Mouse (Mus musculus) stomach, postnatal 0 days (tissue): ENCODE results near the gene Eml6. TPM values are rescaled to one million over a fixed set of nuclear protein-coding genes. Genes with fewer than 3 reads are reported as not detected.
A peak's percentile ranks its signal among the peaks of the same experiment; 100 is the strongest.

Source experiments
- ATAC-seq: fragments of 200-750 bp; cut with Nextera tagmentation; 2 replicates; pipeline ENCODE4 v1.8.0; 2017; ENCODE audit not compliant: low FRiP score, low TSS enrichment
- DNase-seq: peaks from one replicate; pipeline ENCODE4 v3.0.0-alpha.2; 2016; ENCODE audit warnings: low spot score
- H3K27ac ChIP-seq: fragments of 300-500 bp; sonication (generic); replicated peaks from 2 replicates; pipeline ENCODE4 v1.5.1; 2014; ENCODE audit warnings: mild to moderate bottlenecking, control low read depth
- H3K27me3 ChIP-seq: fragments of 300-500 bp; sonication (generic); 2 replicates; pipeline ENCODE4 v1.6.1; 2014; ENCODE audit warnings: low read length; ENCODE audit not compliant: control insufficient read depth, insufficient read depth
- H3K36me3 ChIP-seq: fragments of 300-500 bp; sonication (generic); 2 replicates; pipeline ENCODE4 v1.6.1; 2014; ENCODE audit warnings: low read length, mixed read lengths; ENCODE audit not compliant: control insufficient read depth, insufficient read depth
- H3K4me1 ChIP-seq: fragments of 300-500 bp; sonication (generic); replicated peaks from 2 replicates; pipeline ENCODE4 v1.6.1; 2014; ENCODE audit warnings: antibody characterized with exemption; ENCODE audit not compliant: control insufficient read depth, insufficient read depth
- H3K4me2 ChIP-seq: fragments of 300-500 bp; sonication (generic); replicated peaks from 2 replicates; pipeline ENCODE4 v1.6.1; 2014; ENCODE audit warnings: low read depth, mild to moderate bottlenecking, control low read depth, moderate library complexity
- H3K4me3 ChIP-seq: fragments of 300-500 bp; sonication (generic); 2 replicates; pipeline ENCODE4 v1.5.1; 2014; ENCODE audit warnings: low read depth, low read length, control low read depth
- H3K9ac ChIP-seq: fragments of 300-500 bp; sonication (generic); 2 replicates; pipeline ENCODE4 v1.6.1; 2014; ENCODE audit warnings: mild to moderate bottlenecking, low read length, control low read depth, mixed read lengths
- H3K9me3 ChIP-seq: fragments of 300-500 bp; sonication (generic); 2 replicates; pipeline ENCODE4 v1.6.1; 2016; ENCODE audit warnings: low read length; ENCODE audit not compliant: control insufficient read depth
- CTCF ChIP-seq: IDR thresholded peaks from 2 replicates; pipeline ENCODE4 v1.5.1; 2016; ENCODE audit warnings: antibody characterized with exemption, low read depth, mild to moderate bottlenecking, moderate library complexity
- EP300 ChIP-seq: optimal IDR thresholded peaks from 2 replicates; pipeline ENCODE3; 2016; ENCODE audit warnings: antibody characterized with exemption
- WGBS: fragments of 180-500 bp; shearing (Covaris S2); extraction: QIAGEN DNeasy Blood & Tissue Kit; methylation state at CpG from one replicate; pipeline ENCODE4 v1.1.7; 2014; 5-methylcytosine and 5-hydroxymethylcytosine counted together
- polyA plus RNA-seq: library from polyadenylated mRNA; unstranded; fragments of >200 nt; fragmentation: Nextera tagmentation; extraction: Ambion mirVana; gene quantifications from 2 replicates; pipeline ENCODE4 v1.2.1, GENCODE M21; 2015

Gene Eml6
- polyA plus RNA-seq, 1 experiment from 2014 or later: 0.39 TPM

DNA sequence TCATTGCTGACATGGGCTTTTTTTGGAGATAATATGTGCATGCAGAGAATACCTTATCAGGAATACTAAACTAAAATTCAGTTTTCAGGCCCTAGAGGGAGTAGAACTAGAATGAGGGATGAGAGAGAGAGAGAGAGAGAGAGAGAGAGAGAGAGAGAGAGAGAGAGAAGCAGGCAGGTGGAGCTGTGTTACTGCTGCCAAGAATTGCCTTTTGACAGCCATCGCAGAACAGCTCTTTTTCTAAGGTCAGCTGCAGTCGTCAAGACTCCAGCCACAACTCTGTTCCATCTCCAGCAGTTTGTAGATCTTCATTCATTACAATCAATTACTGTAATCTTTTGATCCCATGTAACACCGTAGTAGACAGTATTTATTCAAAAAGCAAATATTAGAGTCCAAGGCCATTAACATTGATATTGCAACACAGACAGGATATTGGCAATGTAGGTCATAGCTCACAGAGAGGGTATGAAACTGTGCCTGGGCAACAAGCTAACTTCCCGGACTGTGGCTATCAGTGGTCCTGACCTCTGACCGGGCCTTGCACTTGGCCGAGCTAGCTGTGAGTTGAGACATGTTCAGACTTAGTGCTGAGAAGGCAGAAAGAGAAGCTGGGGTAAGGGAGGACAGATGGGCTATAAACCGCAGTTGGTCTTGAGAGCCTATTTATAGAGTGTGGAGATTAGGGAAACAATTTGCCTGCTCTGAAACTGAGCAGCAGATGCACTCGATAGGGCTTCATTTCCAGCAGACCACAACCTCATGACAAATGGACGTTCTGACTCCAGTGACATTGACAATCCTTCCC lies 217.5 kb downstream of the Eml6 start:
- H3K4me2 ChIP-seq: no peak overlapping the region
- H3K9ac ChIP-seq: no peak overlapping the region
- ATAC-seq (peak; percentile 60; the same call in 1 of the 2 replicates), DNase-seq (peak; percentile 18)
- no peak for TF ChIP-seq CTCF
- TF ChIP-seq EP300: no peak
- no peaks in the 10 kb centered on the region for H3K4me1 ChIP-seq
- no peaks in the 10 kb centered on the region for H3K27me3 ChIP-seq
- WGBS: 28% methylated on average over 9 of the region's 9 CpGs
- H3K36me3 ChIP-seq: no peaks in the 10 kb centered on the region
- H3K4me3 ChIP-seq: no peak overlapping the region
- no peak overlapping the region for H3K27ac ChIP-seq
- H3K9me3 ChIP-seq: no peaks in the 10 kb centered on the region

DNA sequence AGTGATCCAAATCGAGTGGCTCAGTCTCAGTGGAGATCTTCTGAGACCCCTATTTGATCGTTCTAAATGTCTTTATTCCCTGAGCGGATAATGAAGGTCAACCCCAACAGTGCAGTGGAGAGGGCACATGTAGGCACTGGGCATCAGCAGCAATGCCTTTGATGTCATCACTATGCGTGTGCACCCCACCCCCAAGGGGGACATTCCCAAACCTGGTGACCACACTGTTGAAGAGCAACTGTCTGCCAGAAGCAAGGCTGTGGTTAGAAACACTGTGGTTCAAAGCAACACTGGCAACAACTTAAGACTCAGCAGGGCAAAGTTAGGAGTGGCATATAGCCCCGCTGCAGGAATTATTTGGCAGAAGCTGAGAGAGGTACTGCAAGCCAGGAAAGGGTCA lies 218.5 kb downstream of the Eml6 start:
- ATAC-seq (no peak), DNase-seq (no peak)
- H3K4me3 ChIP-seq: no peak overlapping the region
- TF ChIP-seq CTCF: no peak
- TF ChIP-seq EP300: no peak
- H3K36me3 ChIP-seq: no peaks in the 10 kb centered on the region
- no peaks in the 10 kb centered on the region for H3K27me3 ChIP-seq
- H3K4me1 ChIP-seq: no peaks in the 10 kb centered on the region
- no peak overlapping the region for H3K27ac ChIP-seq
- 84% methylated on average over 5 of the region's 5 CpGs for WGBS
- H3K9ac ChIP-seq: no peak overlapping the region
- H3K4me2 ChIP-seq: no peak overlapping the region
- H3K9me3 ChIP-seq: no peaks in the 10 kb centered on the region

DNA sequence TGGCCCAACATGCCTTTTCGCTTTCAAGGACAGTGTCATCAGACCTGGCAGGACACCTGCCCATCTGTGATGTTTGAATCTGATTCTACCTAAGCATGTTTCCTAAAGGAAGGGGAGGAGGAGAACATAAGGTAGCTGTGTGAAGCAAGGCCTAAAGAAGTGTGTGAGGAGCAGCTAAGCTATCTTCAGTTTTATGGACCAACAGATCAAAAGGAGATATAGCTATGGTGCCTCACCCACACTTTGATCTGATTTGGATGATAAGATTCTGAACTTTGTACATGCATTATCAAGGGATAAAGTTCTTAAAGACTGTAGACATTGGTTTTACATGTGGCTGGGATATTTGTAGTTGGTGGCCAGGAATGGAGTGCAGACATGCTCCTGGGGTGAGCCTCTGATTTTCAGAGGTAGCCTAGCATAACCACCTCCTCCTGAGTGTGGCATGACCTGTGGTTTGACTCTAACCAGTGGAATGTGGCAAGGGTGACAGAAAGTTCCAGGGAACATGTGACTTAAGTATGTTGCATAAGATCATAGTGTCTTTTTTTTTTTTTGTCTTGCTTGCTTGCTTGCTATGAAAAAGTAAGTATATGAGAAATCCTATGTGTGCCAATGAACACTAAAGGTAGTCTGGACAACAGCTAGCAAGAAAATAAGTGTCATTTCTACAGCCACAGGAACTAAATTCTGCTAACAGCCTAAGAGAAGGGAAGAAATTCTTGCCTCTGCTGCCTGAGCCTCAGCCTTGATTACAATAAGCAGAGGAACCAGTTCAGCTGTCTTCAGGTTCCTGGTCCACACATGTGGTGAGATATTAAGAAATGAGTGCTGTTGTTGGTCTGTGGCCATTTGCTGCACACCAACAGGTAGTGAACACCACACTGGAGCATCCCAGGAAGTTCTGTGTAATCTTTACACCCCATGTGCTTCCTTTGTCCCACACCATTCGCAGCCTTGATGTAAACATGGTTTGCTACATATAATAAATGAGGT lies 224.1 kb downstream of the Eml6 start:
- Histone ChIP-seq H3K9me3 (no peaks in the 10 kb centered on the region), H3K4me2 (no peak overlapping the region), H3K4me3 (no peak overlapping the region), H3K27ac (no peak overlapping the region), H3K27me3 (no peaks in the 10 kb centered on the region), H3K9ac (no peak overlapping the region), H3K4me1 (no peaks in the 10 kb centered on the region), H3K36me3 (no peaks in the 10 kb centered on the region)
- TF ChIP-seq CTCF (no peak), EP300 (no peak)
- WGBS: 76% methylated on average over 2 of the region's 2 CpGs
- DNase-seq (no peak), ATAC-seq (no peak)

DNA sequence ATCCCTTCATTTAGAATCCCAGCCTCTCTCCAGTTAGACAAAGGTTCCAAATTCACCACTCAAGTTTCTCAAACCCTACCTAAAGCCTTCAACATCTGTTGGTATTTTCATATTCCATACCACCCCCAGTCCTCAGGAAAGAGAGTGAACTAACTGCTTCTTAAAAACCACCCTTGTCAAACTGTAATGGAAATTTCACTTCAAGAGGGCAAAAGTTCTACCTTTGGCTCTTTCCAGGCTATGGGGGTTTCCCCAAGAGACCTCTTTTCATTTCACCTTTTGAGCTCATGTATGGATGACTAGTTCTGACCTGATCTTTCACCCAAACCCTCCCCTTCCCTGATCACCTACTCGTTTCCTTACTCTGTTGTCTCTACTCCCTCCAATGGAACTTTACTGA lies 226.0 kb downstream of the Eml6 start:
- no peak overlapping the region for H3K27ac ChIP-seq
- no peaks in the 10 kb centered on the region for H3K9me3 ChIP-seq
- TF ChIP-seq EP300 (no peak), CTCF (no peak)
- ATAC-seq (no peak), DNase-seq (no peak)
- no peaks in the 10 kb centered on the region for H3K27me3 ChIP-seq
- H3K4me2 ChIP-seq: no peak overlapping the region
- no peaks in the 10 kb centered on the region for H3K36me3 ChIP-seq
- no peak overlapping the region for H3K9ac ChIP-seq
- H3K4me1 ChIP-seq: no peaks in the 10 kb centered on the region
- 48% methylated on average over 1 of the region's 1 CpGs for WGBS
- no peak overlapping the region for H3K4me3 ChIP-seq

DNA sequence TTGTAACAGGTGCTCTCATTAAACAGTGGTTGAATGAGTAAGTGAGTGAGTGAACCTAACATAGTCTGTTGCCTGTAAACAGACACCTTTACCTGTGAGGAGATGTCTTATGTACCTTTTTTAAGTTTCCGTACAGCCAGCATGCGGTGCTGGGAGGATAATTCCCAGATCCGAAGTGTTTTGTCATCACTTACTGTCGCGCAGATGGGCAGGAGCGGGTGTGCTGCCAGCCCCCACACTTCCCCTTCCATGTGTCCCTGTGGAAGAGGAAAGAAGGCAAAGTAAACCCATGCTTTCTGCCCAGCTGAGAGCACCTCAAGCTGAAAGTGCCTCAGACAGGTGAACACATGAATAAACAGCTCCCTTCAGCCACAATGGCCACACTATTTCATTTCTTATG lies 230.7 kb downstream of the Eml6 start:
- Histone ChIP-seq H3K4me2 (no peak overlapping the region), H3K27ac (no peak overlapping the region), H3K4me3 (no peak overlapping the region), H3K9ac (no peak overlapping the region), H3K36me3 (no peaks in the 10 kb centered on the region), H3K4me1 (no peaks in the 10 kb centered on the region), H3K9me3 (no peaks in the 10 kb centered on the region), H3K27me3 (no peaks in the 10 kb centered on the region)
- TF ChIP-seq EP300 (no peak), CTCF (no peak)
- 82% methylated on average over 6 of the region's 6 CpGs for WGBS
- no peak for DNase-seq
- no peak for ATAC-seq
